Comparison of ENCODE assay signal across 9 mouse cellular contexts in the genomic region with DNA sequence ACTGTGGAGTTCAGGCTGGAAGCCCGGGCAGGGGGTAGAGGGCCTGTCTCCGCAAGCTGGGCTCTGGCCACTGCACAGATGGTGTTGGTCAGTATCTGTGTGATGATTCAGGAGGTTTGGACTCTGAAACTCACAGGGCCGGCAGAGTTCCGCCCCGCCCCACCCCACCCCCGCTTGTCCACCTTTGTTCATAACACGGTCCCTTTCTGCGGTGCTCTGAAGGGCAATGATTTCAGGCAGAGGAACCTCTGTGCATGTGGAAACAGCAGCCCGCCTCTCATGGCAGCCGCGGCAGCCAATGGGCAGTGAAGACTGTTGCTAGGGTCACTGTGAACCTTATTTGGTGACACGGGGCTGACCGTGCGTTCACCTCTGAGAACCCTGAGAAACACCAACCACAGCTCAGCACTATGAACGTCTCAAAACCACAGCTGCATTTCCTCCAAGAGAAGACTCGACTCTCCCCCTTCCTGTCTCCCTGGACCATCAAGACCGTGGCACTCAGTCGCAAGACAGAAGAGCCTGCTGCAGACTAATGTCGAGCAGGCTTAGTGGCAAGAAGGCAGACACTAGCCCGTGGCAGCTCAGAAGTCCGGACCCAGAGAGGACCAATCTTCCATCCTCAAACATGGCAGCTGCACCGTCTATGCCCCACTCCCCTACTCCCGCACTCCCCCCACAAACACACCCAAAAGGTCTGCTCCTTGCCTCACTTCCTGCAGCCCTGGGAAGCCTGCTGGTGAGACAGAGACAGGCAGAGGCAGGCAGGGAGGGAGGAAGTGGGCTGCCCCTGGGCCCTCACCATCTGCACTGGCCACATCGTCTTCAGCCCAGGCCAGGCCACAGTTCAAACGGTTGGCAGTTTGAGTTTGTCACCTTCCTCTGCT. TPM values are rescaled to one million over a fixed set of nuclear protein-coding genes. Genes with fewer than 3 reads are reported as not detected.
DNase-seq lines count a peak whose midpoint lies in the region; ATAC-seq lines count a peak whose summit lies in the region.
"Had no signal": no experiment of that assay in that cellular context is flagged by ENCODE, and none has a peak within 500 bp of the region (broad histone marks: within the 10 kb centered on the region; RNA-seq: fewer than 3 reads in every experiment).

No protein-coding gene starts in this region.

- DNase-seq in cerebellum, adult 11-12 months, result peak; percentile 29
- no peak for DNase-seq in cerebellum, adult 9-10 months
- peak; percentile 64 for DNase-seq in R1 (ENCODE audit: low read depth, low spot score)
- DNase-seq in kidney, postnatal 4 days, result peak; percentile 67 to 81
- DNase-seq in monocyte, adult 2 months (ENCODE audit: low read depth in 1 of 2, low spot score in 2 of 2), result peak; percentile 62 to 77
- DNase-seq in yolk sac, embryonic 10.5 days (ENCODE audit: low spot score), result peak; percentile 83
- DNase-seq in right cerebral cortex, adult 18-20 months, result no peak

- H3K4me1 ChIP-seq in heart, embryonic 14.5 days (ENCODE audit: control insufficient read depth in 2 of 2, insufficient read depth in 2 of 2, low read length in 2 of 2), result peaks cover 28 to 30% of the 10 kb centered on the region in 2 experiments

- H3K4me3 ChIP-seq in heart, embryonic 14.5 days (ENCODE audit: control insufficient read depth in 1 of 2, insufficient read depth in 1 of 2, low read depth in 1 of 2, low read length in 2 of 2), result no peak overlapping the region

- 50% methylated on average over 25 of the region's 25 CpGs for WGBS in heart, embryonic 14.5 days

- peak overlapping the region; percentile 57 to 64 for H3K27ac ChIP-seq in heart, embryonic 14.5 days (replicated peaks in 1 of 2; ENCODE audit: control insufficient read depth in 1 of 2, insufficient read depth in 1 of 2, low read depth in 2 of 2, low read length in 2 of 2)

- no peak for ATAC-seq in heart, embryonic 14.5 days (ENCODE audit: insufficient number of reproducible peaks, insufficient read depth, low FRiP score, low read depth)
- ATAC-seq: Patski had no signal

- H3K9me3 ChIP-seq in heart, embryonic 14.5 days (ENCODE audit: control insufficient read depth, low read length), result 0 out of 2 replicates have a peak, but pooled peaks cover 4% of the 10 kb centered on the region

- H3K27me3 ChIP-seq in heart, embryonic 14.5 days (ENCODE audit: control insufficient read depth, insufficient read depth, low read length), result no peaks in the 10 kb centered on the region
- H3K27me3 ChIP-seq: Patski had no signal

- H3K4me2 ChIP-seq in heart, embryonic 14.5 days (ENCODE audit: low read length), result peak overlapping the region; percentile 19; the same call in 1 of the 2 replicates

- no peak overlapping the region for H3K9ac ChIP-seq in heart, embryonic 14.5 days (ENCODE audit: low read length)

- no peaks in the 10 kb centered on the region for H3K36me3 ChIP-seq in heart, embryonic 14.5 days (ENCODE audit: control insufficient read depth, insufficient read depth, low read length)

RNA-seq across cellular contexts. Expression of a gene that starts 21.9 kb away (rescaled TPM):
- not detected in 2 replicates for polyA plus RNA-seq in heart, embryonic 14.5 days (2014; fragmentation: Nextera tagmentation; extraction: Ambion mirVana)

RNA-seq across cellular contexts. Expression of a gene that starts 25.1 kb away (rescaled TPM):
- polyA plus RNA-seq in heart, embryonic 14.5 days (2014; fragmentation: Nextera tagmentation; extraction: Ambion mirVana), result 9.3 and 10.8 TPM in 2 replicates

Comparison
In these comparisons a context has a peak if more than half of its experiments do, and no peak if none do; other contexts are left out.
1. DNase-seq: peak in cerebellum, adult 11-12 months (single experiment), R1 (single experiment), kidney, postnatal 4 days (2 of 2), monocyte, adult 2 months (2 of 2) and yolk sac, embryonic 10.5 days (single experiment); none in cerebellum, adult 9-10 months (single experiment) and right cerebral cortex, adult 18-20 months (single experiment).